Mouse (Mus musculus): ENCODE results near the gene Ndufv1.

- TF ChIP-seq CTCF (IDR thresholded peaks at IDR 0.05; ENCODE audit: control insufficient read depth, insufficient read depth, insufficient replicate concordance, low read depth, low read length) (no peak), POLR2A (IDR thresholded peaks at IDR 0.05; ENCODE audit: control insufficient read depth, low read depth, low read length) (no peak)
Measured at GRCm38 (mm10) chr19:3992416-3992815, 20.2 kb downstream of the Ndufv1 start, which contains the start of gene Tbx10.

Measured in testis, adult 2 months (tissue).